Mouse (Mus musculus): Measurements from ENCODE around the gene Ank.
A peak's percentile ranks its signal among the peaks of the same experiment; 100 is the strongest.

Ank gene

DNA sequence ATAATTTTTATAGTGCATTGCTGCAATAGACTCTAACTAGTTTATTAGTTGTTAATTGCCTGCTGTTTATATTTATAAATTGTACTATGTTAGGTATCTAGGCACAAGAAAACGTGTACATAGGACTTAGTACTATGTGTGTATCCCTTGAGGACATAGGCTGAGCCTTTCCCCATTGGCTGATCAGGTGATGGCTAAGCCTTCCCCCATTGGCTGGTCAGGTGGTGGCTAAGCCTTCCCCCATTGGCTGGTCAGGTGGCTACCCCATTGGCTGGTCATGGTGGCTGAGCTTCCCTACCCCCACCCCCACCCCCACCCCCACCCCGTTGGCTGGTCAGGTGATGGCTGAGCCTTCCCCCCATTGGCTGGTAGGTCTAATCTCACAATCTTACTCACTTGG, 113.4 kb downstream of the Ank start:
- DNase-seq: no peak

DNA sequence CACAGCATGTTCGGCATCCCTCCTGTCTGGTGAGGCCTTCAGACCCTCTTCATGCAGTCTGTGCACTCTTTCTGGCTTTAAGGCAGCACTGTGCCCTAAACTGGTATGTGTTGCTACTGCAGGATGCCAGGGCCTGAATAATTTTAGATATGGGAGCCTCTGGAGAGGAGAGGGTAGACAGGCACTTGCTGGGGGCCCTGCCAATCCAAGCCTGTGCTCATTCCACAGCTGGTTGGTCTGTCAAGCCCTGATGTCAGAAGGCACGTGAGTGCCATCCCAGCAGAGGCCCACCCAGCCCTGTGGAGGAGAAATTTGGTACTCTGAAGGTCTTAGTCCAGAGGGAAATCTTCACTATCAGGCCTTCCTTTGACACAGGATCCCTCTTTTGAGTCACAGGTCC, 114.3 kb downstream of the Ank start:
- no peak for DNase-seq

DNA sequence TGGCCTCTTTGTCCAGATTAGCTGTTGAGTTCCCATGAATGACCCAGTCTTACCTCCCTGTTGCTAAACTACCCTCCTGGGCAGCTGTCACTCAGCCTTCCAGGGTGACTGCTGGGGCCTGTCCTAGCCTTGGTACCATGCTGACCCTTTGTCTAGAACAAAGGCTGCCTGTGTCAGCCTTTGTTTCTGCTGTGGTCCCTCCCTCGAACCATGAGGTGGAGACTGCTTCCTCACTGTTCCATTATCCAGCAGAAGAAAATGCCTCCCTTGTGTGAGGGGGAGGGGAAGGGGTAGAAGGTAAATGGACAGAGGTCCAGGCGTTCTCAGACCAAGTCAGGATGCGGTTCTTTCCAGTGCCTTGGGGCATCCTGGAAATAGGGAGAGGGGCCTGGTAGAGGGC, 115.2 kb downstream of the Ank start:
- no peak for DNase-seq

DNA sequence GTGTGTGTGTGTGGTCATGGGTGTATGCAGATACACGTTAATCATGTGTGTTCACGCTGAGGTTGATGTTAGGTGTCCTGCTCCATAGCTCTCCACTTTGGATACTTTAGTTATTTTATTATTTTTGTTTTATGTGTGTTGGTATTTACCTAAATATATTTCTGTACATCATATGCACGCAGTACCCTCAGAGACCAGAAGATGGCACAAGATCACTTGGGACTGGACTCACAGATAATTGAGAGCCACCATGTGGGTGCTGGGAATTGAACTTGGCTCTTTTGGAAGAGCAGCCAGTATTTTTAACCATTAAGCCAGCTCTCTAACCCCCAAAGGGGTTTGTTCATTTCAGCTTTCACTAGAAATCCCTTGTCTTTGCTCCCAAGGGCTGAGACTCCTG, 116.0 kb downstream of the Ank start:
- no peak for DNase-seq

DNA sequence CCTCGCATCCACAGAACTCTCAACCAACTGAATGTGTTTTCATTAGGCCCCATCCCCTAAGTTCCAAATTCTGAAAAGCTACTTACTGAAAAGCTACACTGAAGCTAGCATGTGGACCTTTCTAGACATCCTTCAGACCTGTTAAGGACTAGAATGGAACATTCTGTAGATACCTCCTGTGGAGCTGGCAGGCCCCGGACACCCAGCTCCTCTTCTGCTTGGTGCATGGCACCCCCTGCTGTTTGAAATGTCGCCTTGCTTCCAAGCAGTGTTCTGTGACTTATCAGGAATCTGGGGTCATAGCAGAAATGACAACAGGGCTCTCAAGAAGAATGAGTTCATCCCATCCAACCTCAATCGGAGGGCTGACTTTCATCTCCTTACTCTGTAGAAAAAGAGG, 116.6 kb downstream of the Ank start:
- peak; percentile 28 for DNase-seq

DNA sequence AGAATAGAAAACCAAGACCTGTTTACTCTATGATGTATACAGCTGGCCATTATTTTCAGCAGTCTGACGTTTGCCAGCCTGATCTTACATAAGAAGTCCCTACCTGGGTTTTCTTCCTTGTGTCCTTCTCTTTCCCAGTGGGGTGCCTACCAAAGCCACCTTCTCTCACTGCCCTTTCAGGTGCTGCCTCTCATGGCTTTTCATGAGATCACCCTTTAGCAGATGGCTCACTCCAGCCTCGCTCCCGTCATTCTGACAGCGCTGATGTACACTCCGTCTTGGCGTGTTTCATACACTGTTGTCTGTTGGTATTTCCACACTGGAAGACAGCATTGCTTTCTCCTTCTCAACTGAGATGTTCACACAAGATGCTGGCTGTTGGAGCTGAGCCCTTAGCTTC, 117.1 kb downstream of the Ank start:
- no peak for DNase-seq

DNA sequence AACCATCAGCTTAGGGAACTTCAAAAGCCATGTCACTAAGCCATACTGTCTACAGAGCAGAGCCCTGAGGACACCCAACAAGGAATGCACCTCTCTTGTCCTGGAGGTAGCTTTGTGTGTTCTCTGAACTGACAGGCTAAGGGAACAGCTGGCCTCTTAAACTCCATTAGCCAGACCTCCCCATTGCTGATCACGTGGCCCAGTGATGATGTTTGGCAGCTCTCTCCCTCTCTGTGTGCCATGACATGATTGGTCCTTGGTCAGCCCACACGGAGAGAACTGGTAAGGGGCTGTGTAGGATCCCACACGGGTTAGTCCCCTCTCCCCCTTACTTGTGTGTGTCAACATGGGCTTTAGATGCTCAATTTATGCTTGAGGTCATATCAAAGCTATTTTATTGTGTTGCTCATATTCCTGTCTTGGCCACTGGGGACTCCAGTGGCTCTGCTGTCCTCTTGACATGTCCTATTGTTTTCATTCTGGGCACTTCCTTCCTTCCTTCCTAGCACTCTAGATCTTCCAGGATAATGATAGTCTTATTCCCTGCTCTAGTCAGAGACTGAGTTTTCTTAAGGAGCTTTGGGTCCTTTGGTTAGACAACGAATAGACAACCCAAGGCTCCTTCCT, 119.1 kb downstream of the Ank start:
- DNase-seq: no peak

DNA sequence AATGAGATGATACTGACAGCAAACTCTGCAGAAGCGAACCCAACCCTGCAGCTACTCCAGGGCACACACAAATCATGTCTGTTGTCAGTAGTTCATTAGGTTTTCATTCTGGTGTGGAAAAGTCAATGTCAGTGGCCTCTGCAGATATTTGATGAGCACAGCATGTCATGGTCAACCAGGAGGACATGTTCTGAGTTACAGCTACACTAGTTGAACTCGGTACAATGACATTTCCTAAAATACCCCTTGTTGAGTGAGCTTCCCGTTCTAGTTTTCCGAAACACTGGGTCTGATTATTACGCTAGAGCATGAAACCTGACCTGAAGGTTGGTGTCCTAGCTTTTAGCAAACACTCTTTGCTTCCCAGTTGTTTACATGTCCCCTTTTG, 119.6 kb downstream of the Ank start:
- DNase-seq: no peak

DNA sequence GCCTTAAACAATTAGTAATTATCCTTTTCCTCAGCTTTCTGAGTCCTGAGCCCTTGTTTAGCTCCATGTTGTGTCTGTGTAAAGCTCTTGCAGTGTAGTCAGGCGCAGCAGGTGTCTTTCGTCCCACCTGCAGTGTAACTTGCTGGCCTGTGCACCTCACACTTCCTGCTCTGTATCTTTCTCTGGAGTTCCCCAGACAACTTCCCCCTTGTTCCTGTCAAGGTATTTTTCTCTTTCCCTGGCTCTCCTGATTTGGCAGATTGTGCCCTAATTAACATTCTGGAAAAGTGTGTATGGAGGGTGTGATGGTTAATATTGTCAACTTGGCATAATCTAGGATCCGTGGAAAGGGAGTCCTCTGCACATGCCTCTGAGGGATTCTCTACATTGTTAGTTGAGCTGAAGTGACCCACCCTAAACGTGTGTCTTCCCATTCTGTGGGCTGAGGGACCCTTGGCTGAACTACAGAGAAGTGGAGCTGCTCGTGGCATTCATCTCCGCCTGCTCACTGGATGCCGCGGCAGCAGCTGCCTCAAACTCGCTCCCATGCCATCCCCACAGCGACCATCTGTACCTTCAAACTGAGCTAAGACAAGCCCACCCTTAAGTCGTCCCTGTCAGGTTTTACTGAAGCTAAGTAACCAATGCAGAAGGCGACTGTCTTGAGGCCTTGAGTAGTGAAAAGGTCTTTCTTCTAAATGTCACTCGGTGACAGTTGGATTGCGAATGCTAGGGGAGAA, 121.8 kb downstream of the Ank start:
- no peak for DNase-seq

DNA sequence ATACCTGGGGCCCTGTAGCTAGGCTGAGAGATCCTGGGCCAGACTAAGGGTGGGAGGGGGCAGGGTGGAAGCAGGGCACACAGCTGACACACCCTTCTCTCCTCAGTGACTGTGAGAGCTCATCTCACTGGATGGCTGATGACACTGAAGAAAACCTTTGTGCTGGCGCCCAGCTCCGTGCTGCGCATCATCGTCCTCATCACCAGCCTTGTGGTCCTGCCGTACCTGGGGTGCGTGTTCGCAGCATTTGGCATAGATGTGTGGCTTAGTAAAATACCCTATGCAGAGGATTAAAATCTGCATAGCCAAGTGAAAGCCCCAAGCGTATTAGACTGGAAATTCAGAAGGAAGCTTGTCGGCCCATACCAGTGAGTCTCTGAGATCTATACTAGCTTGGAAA, 124.3 kb downstream of the Ank start:
- no peak for DNase-seq

DNA sequence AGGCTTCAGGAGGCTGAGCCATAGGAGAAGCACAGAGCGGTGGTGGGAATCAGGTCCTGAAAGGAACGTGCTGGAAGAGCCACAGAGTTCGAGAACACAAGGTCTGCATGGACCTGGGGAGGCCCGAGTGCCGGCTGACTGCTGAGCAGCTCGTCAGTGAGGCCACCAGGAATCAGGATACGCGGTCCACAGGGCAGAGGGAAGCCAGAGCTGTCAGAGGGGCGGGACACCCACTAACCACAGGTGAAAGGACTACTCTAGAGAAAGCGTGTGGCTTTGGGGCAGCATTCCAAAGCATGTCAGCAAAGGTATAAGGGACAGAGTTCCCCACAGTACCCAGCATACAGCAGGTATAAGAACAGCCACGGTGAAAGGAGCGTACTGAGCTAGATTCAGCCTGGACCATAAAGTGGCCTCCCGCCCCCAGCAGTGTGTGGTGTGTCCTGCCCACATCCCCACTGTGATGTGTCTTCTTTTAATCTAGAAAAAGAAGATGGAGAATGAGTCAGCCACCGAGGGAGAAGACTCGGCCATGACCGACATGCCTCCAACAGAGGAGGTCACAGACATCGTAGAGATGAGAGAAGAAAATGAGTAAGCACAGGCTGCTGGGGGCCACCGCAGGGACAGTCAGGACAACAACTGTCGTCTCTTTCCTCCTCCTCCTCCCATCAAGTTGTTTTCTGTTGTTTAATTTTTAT, 126.3 kb downstream of the Ank start:
- DNase-seq: no peak

DNA sequence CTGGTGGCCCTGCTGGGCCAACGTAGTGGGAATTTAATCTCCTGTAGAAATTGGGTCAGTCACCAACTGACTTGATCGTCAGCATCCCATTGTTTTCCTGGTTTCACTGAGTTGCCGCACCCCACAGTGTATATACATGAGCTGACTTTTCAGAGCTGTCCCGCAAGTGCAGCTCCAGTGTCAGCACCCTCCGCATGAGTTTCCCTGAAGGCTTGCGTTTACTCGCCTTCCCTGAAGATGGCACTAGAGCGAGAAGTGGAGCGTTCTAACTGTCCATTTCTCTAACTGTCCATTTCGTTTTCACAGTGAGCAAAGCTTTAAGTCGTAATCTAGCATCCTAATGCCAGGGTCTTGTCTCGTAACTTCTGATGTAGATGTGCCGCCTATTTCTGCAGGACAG, 127.2 kb downstream of the Ank start:
- peak; percentile 31 for DNase-seq

DNA sequence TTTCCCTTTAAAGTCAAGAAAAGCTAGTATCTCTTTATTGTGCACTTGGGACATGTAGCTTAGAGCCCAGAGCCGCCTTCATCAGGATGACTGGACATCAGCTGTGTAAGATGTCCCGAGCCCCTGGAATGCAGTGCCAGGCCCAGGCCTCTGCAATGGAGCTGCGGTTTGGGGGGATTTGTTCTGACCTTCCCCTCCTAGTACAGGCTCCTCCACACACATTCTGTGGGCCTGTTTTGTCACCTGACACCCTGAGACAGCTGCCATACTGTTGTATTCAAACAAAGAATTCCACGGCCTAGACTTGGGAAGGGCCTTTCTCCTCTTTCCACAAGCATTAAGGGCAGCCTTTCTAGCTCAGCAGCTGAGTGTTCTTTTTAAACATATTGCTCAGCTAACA, 128.5 kb downstream of the Ank start:
- no peak for DNase-seq

DNA sequence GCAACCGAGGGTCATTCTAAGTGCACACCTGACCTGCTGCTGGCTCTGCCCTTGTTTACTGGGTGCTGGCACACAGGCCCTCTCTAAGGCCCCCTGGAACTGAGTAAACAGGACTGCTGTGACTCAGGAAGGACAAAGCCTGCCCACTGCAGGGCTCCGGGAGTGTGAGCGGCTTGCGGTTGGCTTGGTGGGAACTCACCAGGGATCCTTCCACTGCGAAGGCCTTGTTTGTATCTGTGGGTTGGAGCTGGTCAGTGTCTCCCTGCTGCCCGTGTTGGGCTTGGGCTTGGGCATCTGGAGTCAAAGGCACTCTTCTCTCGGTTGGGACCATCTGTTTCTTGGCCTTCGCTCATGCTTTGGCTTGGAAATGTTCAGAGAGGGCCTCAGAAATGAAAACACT, 129.1 kb downstream of the Ank start:
- DNase-seq: no peak

DNA sequence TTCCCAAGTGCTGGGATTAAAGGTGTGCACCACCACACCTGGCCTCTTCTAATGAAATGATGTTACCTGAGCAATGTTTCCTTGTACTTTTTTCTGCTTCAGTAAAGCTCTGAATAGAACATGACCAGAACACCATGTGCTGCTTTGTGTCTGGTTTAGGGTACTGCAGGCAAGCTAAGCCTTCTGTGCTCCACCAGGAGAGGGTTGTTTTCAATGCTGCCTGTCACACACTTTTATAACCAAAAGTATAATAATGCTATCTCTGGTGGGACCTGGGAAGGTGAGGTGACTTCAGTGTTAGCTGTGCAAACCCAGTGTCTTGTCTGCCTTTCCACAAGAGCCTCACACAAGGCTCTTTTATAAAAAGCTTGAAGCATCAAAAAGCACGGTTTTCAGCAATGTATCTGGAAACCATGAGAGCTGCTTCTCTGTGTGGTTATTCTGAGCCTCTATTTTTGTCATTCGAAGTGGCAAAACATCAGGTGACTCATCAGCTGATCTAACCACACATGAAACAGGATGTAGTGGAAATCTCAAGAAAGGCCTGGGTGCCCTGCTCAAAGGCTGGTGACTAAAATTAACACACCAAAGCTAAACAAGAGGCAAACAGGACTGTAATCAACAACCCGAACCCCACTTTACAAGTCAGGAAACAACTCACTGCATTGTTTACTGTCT, 130.1 kb downstream of the Ank start:
- no peak for DNase-seq

DNA sequence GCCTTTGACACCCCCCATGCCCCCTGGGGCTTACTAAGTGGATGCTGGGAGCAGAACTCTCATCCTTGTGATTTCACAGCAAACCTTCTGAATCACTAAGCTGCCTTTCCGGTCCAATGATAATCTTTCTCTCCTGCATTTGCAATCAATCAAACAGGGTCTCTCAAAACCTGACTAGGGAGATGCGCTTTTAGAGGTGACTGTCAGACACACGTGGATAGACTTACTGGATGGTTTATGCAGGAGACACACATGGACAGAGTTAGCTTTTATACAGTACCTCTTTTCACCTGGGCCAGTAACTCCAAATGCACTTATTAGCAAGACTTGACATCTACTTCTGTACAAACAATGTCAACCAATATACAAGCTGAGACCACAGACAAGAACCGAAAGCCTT, 131.0 kb downstream of the Ank start:
- no peak for DNase-seq

DNA sequence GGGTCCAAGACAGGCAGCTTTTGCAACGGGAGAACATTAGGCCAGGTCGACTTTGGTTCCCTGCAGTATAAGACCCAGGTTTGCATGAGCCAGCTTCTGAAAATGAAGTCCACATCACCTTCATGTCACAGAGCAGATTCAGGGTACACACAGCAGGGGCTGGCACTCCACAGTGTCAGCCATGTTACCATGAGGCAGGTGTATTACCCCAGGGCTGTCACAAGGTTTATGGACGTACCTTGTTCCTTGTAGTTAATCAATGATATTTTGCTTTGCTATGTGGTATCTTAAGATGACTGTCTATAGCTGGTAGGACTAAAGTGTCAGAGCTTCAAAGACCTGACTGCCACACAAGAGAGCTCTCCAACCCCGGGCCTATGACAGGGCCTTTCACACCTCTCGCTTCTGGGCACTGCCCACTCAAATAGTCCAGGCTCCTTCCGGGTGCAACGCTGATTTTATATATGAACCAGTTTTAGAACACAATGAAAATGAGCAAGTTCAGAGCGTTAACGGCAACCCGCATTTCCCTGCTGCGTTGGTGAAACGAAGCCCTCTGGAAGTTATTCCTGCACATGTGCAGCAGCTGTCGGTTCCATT, 132.4 kb downstream of the Ank start:
- no peak for DNase-seq

DNA sequence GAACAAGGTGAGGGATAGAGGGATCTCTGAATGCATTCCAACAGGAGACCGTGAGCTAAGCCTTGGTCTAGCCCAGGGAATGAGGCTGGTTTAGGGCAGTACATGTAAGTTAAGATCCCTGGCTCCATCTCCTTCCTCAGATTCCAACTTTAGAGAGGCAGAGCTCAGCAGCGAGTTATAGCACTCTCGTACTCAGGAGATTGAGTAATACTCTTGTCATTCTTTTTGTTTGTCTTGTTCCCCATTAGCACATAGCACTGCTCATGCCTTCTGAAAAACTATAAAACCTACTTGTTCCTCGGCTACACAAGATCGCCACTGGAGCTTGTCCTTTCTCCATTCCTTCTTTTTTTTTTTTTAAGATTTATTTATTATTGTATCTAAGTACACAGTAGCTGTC, 134.0 kb downstream of the Ank start:
- DNase-seq: no peak

DNA sequence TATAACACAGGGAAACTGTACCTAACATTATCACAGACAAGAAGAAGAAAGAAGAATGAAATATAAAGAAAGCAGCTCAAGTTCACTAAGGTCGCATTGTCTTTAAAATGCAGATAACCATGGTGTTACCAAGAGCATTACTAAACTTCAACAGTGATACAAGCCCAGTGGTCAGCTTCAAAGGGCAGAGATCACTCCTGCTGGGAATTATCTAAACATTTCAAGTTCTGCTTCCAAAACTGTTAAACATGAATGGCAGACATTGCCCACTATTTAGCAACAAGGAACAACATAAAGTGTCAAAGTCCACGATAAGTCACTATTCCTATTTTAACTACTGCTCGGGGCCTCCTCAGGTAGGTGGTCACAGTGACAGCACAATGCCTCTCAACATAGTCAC, 138.1 kb downstream of the Ank start:
- DNase-seq: no peak

DNA sequence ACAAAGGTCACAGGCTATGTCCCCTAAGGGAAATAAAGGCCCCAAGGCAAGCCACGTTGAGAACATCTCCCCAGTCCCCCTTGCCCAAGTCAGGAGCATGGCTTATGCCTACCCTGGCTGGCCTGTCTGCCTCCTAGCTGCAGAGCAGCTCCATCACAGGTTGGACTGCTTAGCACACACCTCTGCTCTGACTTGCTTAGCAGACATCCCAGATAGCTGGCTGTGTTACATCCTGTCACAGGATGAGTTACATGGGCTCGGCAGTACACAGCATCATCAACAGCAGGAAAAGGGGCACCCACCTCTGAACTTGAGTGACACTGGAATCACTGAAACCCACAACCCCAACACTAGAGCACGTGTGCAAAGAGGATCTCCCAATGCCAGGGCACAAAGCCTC, 138.8 kb downstream of the Ank start:
- DNase-seq: no peak

DNA sequence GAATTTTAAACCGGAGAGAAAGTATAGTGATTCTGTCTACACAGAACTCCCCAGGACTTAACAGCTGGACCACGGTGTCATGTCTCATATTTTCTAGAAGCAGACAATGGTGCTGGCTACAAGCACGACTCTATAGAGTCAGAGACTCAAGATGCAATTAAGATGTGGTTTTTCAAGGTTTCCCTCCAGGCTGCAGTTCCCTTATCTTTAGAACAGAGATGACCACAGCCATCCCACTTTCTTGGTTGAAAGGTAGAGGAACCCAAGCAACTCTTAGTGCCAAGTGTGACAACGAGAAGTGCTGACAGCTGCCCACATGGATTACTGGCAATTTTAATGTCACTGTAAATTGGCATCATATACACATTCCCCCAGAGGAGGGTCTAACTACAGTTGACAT, 143.1 kb downstream of the Ank start:
- DNase-seq: no peak

DNA sequence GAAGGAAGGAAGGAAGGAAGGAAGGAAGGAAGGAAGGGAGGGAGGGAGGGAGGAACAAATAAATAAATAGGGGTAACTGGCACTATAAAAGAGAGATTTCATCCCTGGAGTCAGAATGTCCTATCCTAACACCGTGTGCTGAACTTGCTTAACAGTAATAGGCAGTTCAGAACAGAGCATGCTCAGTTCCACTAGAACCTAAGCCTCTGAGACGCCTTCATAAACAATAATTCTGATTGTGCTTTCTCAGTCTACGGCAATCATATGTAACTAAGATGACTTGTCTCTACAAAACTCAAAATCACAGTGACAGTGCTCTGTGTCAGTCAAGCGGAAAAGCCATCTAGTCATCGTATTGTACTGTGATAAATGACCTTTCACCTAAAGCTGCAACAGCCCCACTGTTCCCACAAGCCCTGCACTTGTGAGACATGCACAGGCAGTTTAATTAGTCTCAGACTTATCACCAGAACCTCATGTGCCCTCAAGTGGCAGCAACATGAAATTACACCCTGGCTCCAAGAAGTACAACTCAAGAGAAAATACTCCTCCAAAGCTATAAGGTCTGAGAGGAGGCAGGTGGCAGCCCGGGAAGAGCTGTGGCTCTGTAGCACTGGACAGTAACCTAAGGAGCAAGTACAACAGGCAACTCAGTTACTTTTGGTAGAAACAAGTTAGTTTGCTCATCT, 146.2 kb downstream of the Ank start:
- peak; percentile 71 for DNase-seq

DNA sequence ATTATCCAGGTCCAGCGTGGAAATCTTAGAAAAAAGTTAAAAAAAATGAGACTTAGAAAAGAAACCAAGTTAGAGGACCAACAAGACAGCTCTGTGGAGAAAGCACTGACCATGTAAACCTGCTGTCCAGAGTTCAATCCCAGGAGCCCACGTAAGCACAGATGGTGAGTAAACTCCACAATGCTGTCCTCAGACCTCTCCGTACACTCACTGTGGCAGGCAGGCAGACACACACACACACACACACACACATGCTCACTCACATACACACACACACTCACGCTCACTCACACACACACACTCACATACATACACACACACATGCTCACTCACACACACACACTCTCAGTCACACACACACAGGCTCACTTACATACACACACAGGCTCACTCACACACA, 146.8 kb downstream of the Ank start:
- no peak for DNase-seq

All from kidney, adult 18-20 months (tissue).